Mouse (Mus musculus) forebrain, embryonic 10.5 days (tissue): ENCODE results near the gene Ccl7. TPM values are rescaled to one million over a fixed set of nuclear protein-coding genes. Genes with fewer than 3 reads are reported as not detected.

ENCODE experiments used
- DNase-seq: peaks from one replicate; pipeline ENCODE4 v3.0.0-alpha.2; 2017; ENCODE audit warnings: low spot score; ENCODE audit errors: extremely low spot score
- H3K27ac ChIP-seq: fragments of 300-500 bp; sonication (generic); 2 replicates; pipeline ENCODE4 v1.5.1; 2016; ENCODE audit warnings: mild to moderate bottlenecking
- H3K27me3 ChIP-seq: fragments of 300-500 bp; sonication (generic); 2 replicates; pipeline ENCODE4 v1.6.1; 2016; ENCODE audit warnings: mild to moderate bottlenecking; ENCODE audit not compliant: poor library complexity, severe bottlenecking
- H3K36me3 ChIP-seq: fragments of 300-500 bp; sonication (generic); replicated peaks from 2 replicates; pipeline ENCODE4 v1.6.1; 2016; ENCODE audit warnings: mild to moderate bottlenecking, moderate library complexity
- H3K4me1 ChIP-seq: fragments of 300-500 bp; sonication (generic); 2 replicates; pipeline ENCODE4 v1.6.1; 2016
- H3K4me3 ChIP-seq: fragments of 300-500 bp; sonication (generic); 2 replicates; pipeline ENCODE4 v1.5.1; 2016; ENCODE audit warnings: mild to moderate bottlenecking, moderate library complexity
- H3K9me3 ChIP-seq: fragments of 300-500 bp; sonication (generic); 2 replicates; pipeline ENCODE4 v1.6.1; 2016; ENCODE audit warnings: mild to moderate bottlenecking, moderate library complexity
- WGBS: fragments of 180-500 bp; shearing (Covaris S2); methylation state at CpG from one replicate; pipeline ENCODE4 v1.1.7; 2016; 5-methylcytosine and 5-hydroxymethylcytosine counted together
- polyA plus RNA-seq: library from polyadenylated mRNA; unstranded; fragments of >200 nt; fragmentation: Nextera tagmentation; extraction: Ambion mirVana; gene quantifications from 2 replicates; pipeline ENCODE4 v1.2.1, GENCODE M21; 2016

Gene Ccl7
- polyA plus RNA-seq, 1 experiment from 2014 or later: 0.31 TPM

GRCm38 (mm10) chr11:82078136-82078730 lies 32.7 kb downstream of the Ccl7 start:
- H3K27me3 ChIP-seq: no peaks in the 10 kb centered on the region
- H3K27ac ChIP-seq: no peak overlapping the region
- no peaks in the 10 kb centered on the region for H3K4me1 ChIP-seq
- DNase-seq: no peak
- H3K4me3 ChIP-seq: no peak overlapping the region
- H3K36me3 ChIP-seq: no peaks in the 10 kb centered on the region
- H3K9me3 ChIP-seq: no peaks in the 10 kb centered on the region; the same call in 1 of the 2 replicates

DNA sequence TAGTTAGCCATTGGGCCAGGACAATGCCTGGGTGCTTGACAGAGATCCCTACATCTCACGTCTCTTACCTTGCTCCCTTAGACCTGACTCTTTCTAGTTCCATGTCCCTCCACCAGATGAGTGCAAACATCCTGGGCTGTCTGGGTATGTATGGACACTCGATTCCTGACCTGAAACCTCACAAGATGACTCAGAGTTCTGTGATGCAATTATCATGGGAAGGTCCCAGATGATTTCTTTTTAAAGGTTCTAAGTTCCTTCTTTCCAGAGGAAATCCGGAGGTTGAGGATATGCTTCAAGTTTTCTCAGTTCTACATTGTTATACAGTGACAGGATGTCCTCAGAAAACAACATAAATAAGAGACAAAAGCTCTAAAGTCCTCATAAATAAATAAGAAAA lies 35.4 kb downstream of the Ccl7 start:
- no peaks in the 10 kb centered on the region for H3K36me3 ChIP-seq
- DNase-seq: no peak
- 80% methylated on average over 3 of the region's 3 CpGs for WGBS

DNA sequence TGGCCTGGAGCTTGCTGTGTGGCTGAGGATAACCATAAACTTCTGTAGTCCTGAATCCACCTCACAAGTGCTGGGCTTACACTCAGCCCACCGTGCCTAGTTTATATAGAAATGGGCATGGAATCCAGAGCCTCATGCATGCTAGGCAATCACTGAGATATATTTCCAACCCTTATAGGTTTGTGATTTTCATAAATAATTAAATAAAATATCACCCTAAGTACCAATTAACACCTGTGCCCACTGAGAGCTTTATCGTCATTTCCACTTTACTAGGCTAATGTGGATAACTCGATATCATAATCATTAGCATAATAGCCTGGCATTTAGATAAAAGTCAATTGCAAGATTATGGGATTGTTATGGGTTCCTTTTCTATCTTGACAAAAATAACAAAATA lies 38.8 kb downstream of the Ccl7 start:
- no peak overlapping the region for H3K4me3 ChIP-seq
- no peak overlapping the region for H3K27ac ChIP-seq
- 0 out of 2 replicates have a peak, but pooled peaks cover 3% of the 10 kb centered on the region for H3K4me1 ChIP-seq
- no peaks in the 10 kb centered on the region for H3K9me3 ChIP-seq
- WGBS: 93% methylated on average over 3 of the region's 3 CpGs
- no peaks in the 10 kb centered on the region for H3K27me3 ChIP-seq
- DNase-seq: no peak
- H3K36me3 ChIP-seq: no peaks in the 10 kb centered on the region

More for the DNA sequence above, 35.4 kb downstream of the Ccl7 start:
- no peaks in the 10 kb centered on the region for H3K27me3 ChIP-seq
- no peaks in the 10 kb centered on the region for H3K4me1 ChIP-seq
- no peaks in the 10 kb centered on the region; the same call in 1 of the 2 replicates for H3K9me3 ChIP-seq
- no peak overlapping the region for H3K4me3 ChIP-seq
- no peak overlapping the region for H3K27ac ChIP-seq

Other genes starting within 250 kb of the Ccl7 start
- gene 5530401A14Rik, start 185.0 kb upstream of the Ccl7 start, polyA plus RNA-seq: not detected in 2 replicates
- 0.43 and 0.51 TPM in 2 replicates for gene Asic2, start 77.3 kb upstream of the Ccl7 start, polyA plus RNA-seq
- gene Ccl2, start 10.1 kb upstream of the Ccl7 start, polyA plus RNA-seq: 0.36 TPM in 1 of 2 replicates, not detected in the other
- gene Gm17268, start 7.2 kb upstream of the Ccl7 start, polyA plus RNA-seq: not detected in 2 replicates
- gene Ccl11, start 12.1 kb downstream of the Ccl7 start, polyA plus RNA-seq: not detected in 2 replicates
- 0.32 and 0.78 TPM in 2 replicates for gene Ccl12, start 56.1 kb downstream of the Ccl7 start, polyA plus RNA-seq
- not detected in 2 replicates for gene Ccl8, start 69.5 kb downstream of the Ccl7 start, polyA plus RNA-seq